Mouse (Mus musculus) brain, embryonic 14.5 days (tissue): Measurements from ENCODE around the gene Fndc3a.

Experiments
- CTCF ChIP-seq: fragments of 200-500 bp; IDR thresholded peaks from 2 replicates; pipeline ENCODE4 v1.5.1; 2012; ENCODE audit warnings: inconsistent platforms, mild to moderate bottlenecking, moderate library complexity, borderline replicate concordance; ENCODE audit not compliant: insufficient read depth, insufficient read length; ENCODE audit errors: extremely low read depth
- POLR2A ChIP-seq: fragments of 200-500 bp; IDR thresholded peaks from 2 replicates; pipeline ENCODE4 v1.6.1; 2012; ENCODE audit warnings: mild to moderate bottlenecking, inconsistent platforms, borderline replicate concordance; ENCODE audit not compliant: poor library complexity, insufficient read depth, insufficient read length, severe bottlenecking; ENCODE audit errors: extremely low read depth

DNA sequence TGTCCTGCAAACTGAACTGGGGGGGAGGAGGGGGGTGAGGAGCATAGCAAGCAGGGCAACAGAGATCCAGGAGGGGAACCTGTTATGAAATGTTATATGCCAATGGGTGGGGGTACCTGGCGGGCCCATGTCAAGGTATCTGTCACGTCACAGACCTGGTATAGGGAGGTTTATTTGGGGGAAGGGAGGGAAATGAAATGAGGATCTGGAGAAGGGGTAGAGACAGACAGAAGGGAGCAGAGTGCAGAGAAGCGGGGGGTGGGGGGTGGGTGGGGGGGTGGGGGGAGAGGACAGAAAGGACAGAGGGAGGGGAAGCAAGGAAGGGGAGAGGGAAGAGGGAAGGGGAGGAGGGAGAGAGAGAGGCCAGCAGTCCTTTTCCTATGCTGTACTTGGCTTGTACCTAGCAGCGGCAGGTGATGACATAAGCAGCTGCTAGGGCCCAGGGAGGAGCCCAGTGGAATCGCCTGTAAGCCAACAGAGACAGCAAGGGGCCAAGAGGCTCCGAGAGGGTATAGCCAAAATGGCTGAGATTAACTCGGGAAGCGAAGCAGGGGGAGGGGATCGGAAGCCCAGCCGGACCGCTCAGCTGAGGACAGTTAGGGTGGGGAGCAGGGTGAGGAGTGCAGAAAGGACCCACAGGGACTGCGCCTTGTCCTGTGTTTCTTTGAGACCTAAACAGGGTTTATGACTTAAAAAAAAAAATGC is 203.6 kb downstream of the Fndc3a start:
- TF ChIP-seq POLR2A = no peak
- no peak for TF ChIP-seq CTCF
